Mouse (Mus musculus) neural tube, embryonic 13.5 days (tissue): ENCODE data around the gene Anxa8. TPM values are rescaled to one million over a fixed set of nuclear protein-coding genes. Genes with fewer than 3 reads are reported as not detected.

Experiments
- ATAC-seq: fragments of 200-750 bp; cut with Nextera tagmentation; 2 replicates; pipeline ENCODE4 v1.8.0; 2017; ENCODE audit warnings: low read depth, mild to moderate bottlenecking, moderate TSS enrichment, moderate library complexity
- H3K27ac ChIP-seq: fragments of 300-500 bp; sonication (generic); replicated peaks from 2 replicates; pipeline ENCODE4 v1.5.1; 2015; ENCODE audit warnings: moderate library complexity, mild to moderate bottlenecking, inconsistent platforms
- H3K27me3 ChIP-seq: fragments of 300-500 bp; sonication (generic); 2 replicates; pipeline ENCODE4 v1.6.1; 2015; ENCODE audit warnings: mild to moderate bottlenecking, inconsistent platforms
- H3K36me3 ChIP-seq: fragments of 300-500 bp; sonication (generic); 2 replicates; pipeline ENCODE4 v1.6.1; 2015; ENCODE audit warnings: mild to moderate bottlenecking, inconsistent platforms
- H3K4me1 ChIP-seq: fragments of 300-500 bp; sonication (generic); replicated peaks from 2 replicates; pipeline ENCODE4 v1.6.1; 2015; ENCODE audit warnings: inconsistent platforms
- H3K4me2 ChIP-seq: fragments of 300-500 bp; sonication (generic); 2 replicates; pipeline ENCODE4 v1.6.1; 2015; ENCODE audit warnings: inconsistent platforms, mild to moderate bottlenecking, moderate library complexity
- H3K4me3 ChIP-seq: fragments of 300-500 bp; sonication (generic); 2 replicates; pipeline ENCODE4 v1.5.1; 2015; ENCODE audit warnings: mild to moderate bottlenecking, inconsistent platforms
- H3K9ac ChIP-seq: fragments of 300-500 bp; sonication (generic); 2 replicates; pipeline ENCODE4 v1.6.1; 2015; ENCODE audit warnings: moderate library complexity, mild to moderate bottlenecking, inconsistent platforms
- H3K9me3 ChIP-seq: fragments of 300-500 bp; sonication (generic); 2 replicates; pipeline ENCODE4 v1.6.1; 2016; ENCODE audit warnings: inconsistent platforms
- WGBS: fragments of 180-500 bp; shearing (Covaris S2); methylation state at CpG from one replicate; pipeline ENCODE4 v1.1.7; 2015; 5-methylcytosine and 5-hydroxymethylcytosine counted together
- polyA plus RNA-seq: library from polyadenylated mRNA; unstranded; fragments of >200 nt; fragmentation: Nextera tagmentation; extraction: Ambion mirVana; gene quantifications from 2 replicates; pipeline ENCODE4 v1.2.1, GENCODE M21; 2015

The Anxa8 gene
- not detected in 2 replicates for polyA plus RNA-seq

DNA sequence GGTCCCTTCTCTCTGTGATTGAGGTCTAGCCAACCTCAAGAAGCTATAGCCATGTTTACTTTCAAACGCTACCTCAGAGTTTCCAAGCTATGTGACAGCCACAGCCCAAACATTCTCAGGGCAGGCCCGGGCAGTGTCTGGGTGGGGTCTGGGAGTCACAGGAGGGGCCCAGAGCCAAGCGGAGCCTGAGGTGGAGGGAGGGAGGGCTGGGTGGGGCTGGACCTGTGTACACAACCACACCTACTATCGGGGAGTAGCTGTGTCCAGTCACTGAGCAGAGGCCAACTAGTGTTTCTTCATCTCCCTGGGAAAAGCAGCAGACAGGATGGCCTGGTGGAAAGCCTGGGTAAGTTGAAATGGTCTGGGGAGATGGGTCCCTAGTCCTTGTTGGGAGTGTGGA is at the start of gene Anxa8:
Gene Anxa8, plus strand, starts transcription at position 251 of the 400 bp plus-strand sequence.
- no peaks in the 10 kb centered on the region for H3K4me1 ChIP-seq
- no peak within 1 kb of the TSS for H3K4me3 ChIP-seq
- no peak for ATAC-seq
- H3K27ac ChIP-seq: no peak within 1 kb of the TSS
- H3K27me3 ChIP-seq: 0 out of 2 replicates have a peak, but pooled peaks cover 5% of the 10 kb centered on the region
- H3K9me3 ChIP-seq: no peaks in the 10 kb centered on the region
- H3K36me3 ChIP-seq: no peaks in the 10 kb centered on the region
- H3K9ac ChIP-seq: no peak within 1 kb of the TSS
- no peak within 1 kb of the TSS for H3K4me2 ChIP-seq
- WGBS: 81% methylated on average over 4 of the region's 4 CpGs

GRCm38 (mm10) chr14:34041241-34041640 is 44.5 kb upstream of the Anxa8 start:
- Histone ChIP-seq H3K4me2 (no peak overlapping the region), H3K4me1 (no peaks in the 10 kb centered on the region), H3K36me3 (no peaks in the 10 kb centered on the region), H3K9ac (no peak overlapping the region), H3K9me3 (no peaks in the 10 kb centered on the region), H3K27me3 (no peaks in the 10 kb centered on the region), H3K4me3 (no peak overlapping the region), H3K27ac (no peak overlapping the region)
- WGBS: 88% methylated on average over 4 of the region's 4 CpGs
- ATAC-seq: no peak

GRCm38 (mm10) chr14:34043341-34043740 is 42.4 kb upstream of the Anxa8 start:
- H3K9me3 ChIP-seq: no peaks in the 10 kb centered on the region
- WGBS: 76% methylated on average over 3 of the region's 3 CpGs
- ATAC-seq: no peak
- H3K27ac ChIP-seq: no peak overlapping the region
- H3K4me1 ChIP-seq: no peaks in the 10 kb centered on the region
- H3K4me3 ChIP-seq: no peak overlapping the region
- H3K27me3 ChIP-seq: no peaks in the 10 kb centered on the region
- no peak overlapping the region for H3K4me2 ChIP-seq
- H3K9ac ChIP-seq: no peak overlapping the region
- H3K36me3 ChIP-seq: no peaks in the 10 kb centered on the region

DNA sequence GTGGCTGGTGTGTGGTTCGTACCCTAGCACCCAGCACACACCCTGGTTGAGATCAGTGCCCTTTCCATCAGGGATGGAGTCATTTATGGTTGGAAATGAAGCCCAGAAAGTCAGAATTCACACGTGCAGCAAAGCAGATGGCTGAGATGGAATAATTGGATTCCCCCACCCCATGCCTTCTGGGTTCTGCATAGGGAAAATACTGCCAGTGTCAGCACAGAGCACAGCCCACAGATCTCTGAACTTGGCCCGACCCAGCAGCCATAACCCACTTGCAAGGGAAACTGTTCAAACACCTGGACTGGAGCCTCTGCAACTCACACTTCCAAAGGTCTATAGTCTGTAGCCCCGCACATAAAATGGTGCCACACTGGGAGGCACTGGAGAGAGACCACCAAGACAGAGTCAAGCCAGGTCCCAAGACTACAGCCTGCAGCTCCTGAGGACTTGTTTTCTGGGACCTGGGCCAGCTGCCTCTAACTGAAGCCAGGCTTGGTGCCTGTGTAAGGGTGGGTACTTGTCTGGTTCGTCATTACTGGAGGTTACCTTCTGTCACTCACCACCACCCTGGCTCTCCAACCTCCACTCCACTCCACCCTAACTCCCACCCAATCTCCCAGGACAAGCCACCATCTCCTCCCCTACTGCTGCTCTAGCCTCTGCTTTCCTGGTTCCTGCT is 35.5 kb upstream of the Anxa8 start:
- ATAC-seq: no peak

DNA sequence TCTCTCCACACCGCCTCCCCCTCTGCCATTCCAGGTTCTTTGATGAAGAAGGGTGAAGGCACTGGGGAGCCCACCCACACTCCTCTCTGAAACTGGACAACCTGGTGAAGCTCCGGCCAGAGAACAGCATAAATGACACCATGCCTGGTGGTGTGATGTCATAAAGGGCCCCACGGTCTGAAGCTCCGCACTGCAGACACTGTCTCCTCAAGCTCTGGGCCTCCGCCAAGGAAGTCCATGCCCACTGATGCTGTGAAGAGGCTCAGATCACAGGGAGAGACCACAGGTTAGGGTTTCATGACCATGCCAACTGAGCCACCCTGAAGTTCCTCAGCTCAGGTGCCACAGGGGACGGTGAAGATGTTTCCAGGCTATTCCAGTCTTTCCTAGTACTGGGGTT is 33.3 kb upstream of the Anxa8 start, which contains the start of gene Antxrl:
Gene Antxrl, plus strand, starts transcription at position 192 of the 400 bp plus-strand sequence.
- WGBS: 89% methylated on average over 6 of the region's 6 CpGs
- H3K27me3 ChIP-seq: no peaks in the 10 kb centered on the region

More for the DNA sequence above, 35.5 kb upstream of the Anxa8 start:
- Histone ChIP-seq H3K4me3 (no peak overlapping the region), H3K9ac (no peak overlapping the region), H3K4me2 (no peak overlapping the region), H3K36me3 (no peaks in the 10 kb centered on the region), H3K4me1 (no peaks in the 10 kb centered on the region), H3K27me3 (no peaks in the 10 kb centered on the region), H3K27ac (no peak overlapping the region), H3K9me3 (no peaks in the 10 kb centered on the region)
- 75% methylated on average over 5 of the region's 5 CpGs for WGBS

DNA sequence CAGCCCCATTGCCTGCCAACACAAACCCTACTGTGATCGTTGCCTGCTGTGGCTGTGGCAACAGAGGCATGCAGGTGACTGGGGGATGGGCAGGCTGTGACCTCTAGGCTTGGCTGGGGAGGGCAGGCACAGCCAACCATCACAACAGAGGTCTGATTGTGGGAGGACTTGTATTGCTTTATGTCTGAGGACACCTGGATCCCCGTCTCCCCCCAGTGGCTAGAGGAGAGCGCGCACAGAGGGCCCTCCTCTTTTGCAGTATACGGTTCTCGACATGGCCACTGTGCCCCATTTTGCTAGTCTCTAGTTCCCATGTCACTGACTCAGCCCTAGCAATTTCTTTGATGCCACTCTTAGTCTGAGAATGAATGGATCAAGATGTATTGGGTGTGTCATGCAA is 14.1 kb upstream of the Anxa8 start:
- WGBS: 63% methylated on average over 6 of the region's 6 CpGs
- Histone ChIP-seq H3K27ac (no peak overlapping the region), H3K36me3 (no peaks in the 10 kb centered on the region), H3K4me2 (no peak overlapping the region), H3K9me3 (no peaks in the 10 kb centered on the region), H3K9ac (no peak overlapping the region), H3K4me1 (0 out of 2 replicates have a peak, but pooled peaks cover 3% of the 10 kb centered on the region), H3K27me3 (no peaks in the 10 kb centered on the region), H3K4me3 (no peak overlapping the region)
- ATAC-seq: no peak

More for the DNA sequence above, 33.3 kb upstream of the Anxa8 start, which contains the start of gene Antxrl:
- Histone ChIP-seq H3K27ac (no peak within 1 kb of the TSS), H3K36me3 (no peaks in the 10 kb centered on the region), H3K4me1 (no peaks in the 10 kb centered on the region), H3K4me3 (no peak within 1 kb of the TSS), H3K9ac (no peak within 1 kb of the TSS), H3K9me3 (no peaks in the 10 kb centered on the region), H3K4me2 (no peak within 1 kb of the TSS)
- no peak for ATAC-seq

DNA sequence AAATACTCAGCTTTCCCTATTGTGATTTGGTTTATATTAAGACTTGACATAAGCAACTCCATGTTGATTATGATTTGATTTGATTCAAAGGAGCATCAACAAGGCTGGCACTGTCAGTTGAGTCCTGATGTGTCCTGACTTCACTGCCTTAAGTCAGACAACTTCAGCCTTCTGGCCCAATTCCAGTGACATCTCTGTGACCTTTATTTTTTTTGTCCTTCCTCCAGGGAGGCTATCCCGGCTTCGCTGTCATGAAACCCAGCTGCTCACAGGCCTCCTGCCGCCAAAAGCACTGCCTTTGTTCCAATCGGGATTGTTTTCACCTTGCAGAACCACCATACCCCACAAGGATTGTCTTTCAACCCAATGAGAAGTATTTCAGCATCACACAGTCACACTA is 10.4 kb upstream of the Anxa8 start:
- no peaks in the 10 kb centered on the region for H3K36me3 ChIP-seq
- ATAC-seq: no peak
- no peak overlapping the region for H3K9ac ChIP-seq
- no peak overlapping the region for H3K27ac ChIP-seq
- no peak overlapping the region for H3K4me2 ChIP-seq
- no peaks in the 10 kb centered on the region for H3K27me3 ChIP-seq
- H3K4me1 ChIP-seq: 0 out of 2 replicates have a peak, but pooled peaks cover 3% of the 10 kb centered on the region
- no peak overlapping the region for H3K4me3 ChIP-seq
- H3K9me3 ChIP-seq: no peaks in the 10 kb centered on the region
- 27% methylated on average over 4 of the region's 4 CpGs for WGBS

DNA sequence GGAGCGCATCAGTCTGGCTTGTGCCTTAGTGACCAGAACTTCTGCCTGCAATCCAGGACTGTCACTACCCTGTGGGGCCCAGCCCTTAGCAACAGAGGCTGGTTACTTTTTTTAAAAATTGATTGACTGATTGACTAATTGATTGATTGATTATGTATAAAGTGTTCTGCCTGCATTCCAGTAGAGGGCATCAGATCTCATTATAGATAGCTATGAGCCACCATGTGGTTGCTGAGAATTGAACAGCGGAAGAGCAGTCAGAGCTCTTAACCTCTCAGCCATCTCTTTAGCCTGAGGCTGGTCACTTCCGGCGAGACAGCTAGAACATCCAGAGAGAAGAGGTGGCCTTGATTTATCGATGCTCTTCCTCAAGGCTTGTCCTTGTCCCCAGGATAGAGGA is 8.6 kb upstream of the Anxa8 start:
- Histone ChIP-seq H3K36me3 (no peaks in the 10 kb centered on the region), H3K4me3 (no peak overlapping the region), H3K4me2 (no peak overlapping the region), H3K9ac (no peak overlapping the region), H3K4me1 (0 out of 2 replicates have a peak, but pooled peaks cover 3% of the 10 kb centered on the region), H3K27ac (no peak overlapping the region), H3K9me3 (no peaks in the 10 kb centered on the region), H3K27me3 (0 out of 2 replicates have a peak, but pooled peaks cover 5% of the 10 kb centered on the region)
- no peak for ATAC-seq
- 63% methylated on average over 5 of the region's 5 CpGs for WGBS

DNA sequence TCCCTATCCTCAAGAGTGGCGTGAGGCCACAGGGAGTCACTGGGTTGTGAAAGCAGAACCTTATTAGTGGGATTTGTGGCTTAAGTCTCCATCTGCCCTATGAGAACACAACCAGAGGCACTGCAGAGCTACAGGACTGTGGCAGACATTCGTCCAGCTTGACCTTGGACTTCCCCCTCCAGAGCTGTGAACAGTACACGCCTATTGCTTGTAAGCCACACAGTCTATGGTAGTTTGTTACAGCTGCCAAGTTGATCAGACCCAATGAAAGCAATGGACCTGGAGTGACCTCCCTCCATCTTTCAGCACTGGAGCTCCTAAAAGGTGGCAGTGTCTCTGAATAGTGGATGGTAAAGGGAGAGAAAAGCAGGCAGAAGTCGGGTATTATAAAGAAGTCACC is 7.5 kb upstream of the Anxa8 start:
- no peak overlapping the region for H3K9ac ChIP-seq
- H3K9me3 ChIP-seq: no peaks in the 10 kb centered on the region
- 0 out of 2 replicates have a peak, but pooled peaks cover 3% of the 10 kb centered on the region for H3K4me1 ChIP-seq
- H3K4me3 ChIP-seq: no peak overlapping the region
- H3K4me2 ChIP-seq: no peak overlapping the region
- H3K36me3 ChIP-seq: no peaks in the 10 kb centered on the region
- no peak overlapping the region for H3K27ac ChIP-seq
- WGBS: 71% methylated on average over 4 of the region's 4 CpGs
- H3K27me3 ChIP-seq: 0 out of 2 replicates have a peak, but pooled peaks cover 5% of the 10 kb centered on the region
- ATAC-seq: no peak

DNA sequence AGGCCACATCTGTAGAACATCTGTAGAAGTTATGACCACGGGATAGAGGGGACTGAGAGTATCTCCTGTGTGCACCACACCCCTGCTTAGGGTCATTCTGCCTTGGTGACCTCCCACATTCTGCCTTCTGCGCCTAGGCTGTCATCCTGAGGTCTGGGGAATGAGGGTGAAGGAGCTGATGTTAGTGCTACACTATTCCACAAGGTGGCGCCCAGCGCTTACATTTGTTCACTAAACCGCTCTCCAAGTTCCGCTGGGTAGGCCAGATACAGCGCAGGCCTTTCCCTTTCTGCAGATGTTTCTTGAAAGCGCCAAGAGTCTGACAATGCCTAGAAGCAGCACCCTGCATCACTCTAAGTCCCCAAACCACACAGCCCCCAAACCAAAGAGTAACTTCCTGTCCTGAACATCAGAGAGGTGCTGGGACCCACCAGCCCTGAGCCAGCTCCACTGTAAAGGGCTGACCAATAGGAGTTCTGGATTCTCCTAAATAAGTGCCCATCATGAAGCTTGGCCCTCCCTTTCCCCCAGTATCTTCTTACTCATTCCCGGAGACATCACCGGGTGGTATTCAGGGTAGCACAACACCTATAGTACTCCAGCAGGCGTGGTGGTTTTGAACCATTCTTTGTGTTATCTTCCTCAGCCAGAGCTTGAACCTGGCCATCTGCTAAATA is 5.3 kb upstream of the Anxa8 start:
- no peak overlapping the region for H3K9ac ChIP-seq
- H3K27ac ChIP-seq: no peak overlapping the region
- no peaks in the 10 kb centered on the region for H3K9me3 ChIP-seq
- H3K27me3 ChIP-seq: 0 out of 2 replicates have a peak, but pooled peaks cover 5% of the 10 kb centered on the region
- H3K4me3 ChIP-seq: no peak overlapping the region
- 13% methylated on average over 11 of the region's 11 CpGs for WGBS
- 0 out of 2 replicates have a peak, but pooled peaks cover under 1% of the 10 kb centered on the region for H3K4me1 ChIP-seq
- no peak overlapping the region for H3K4me2 ChIP-seq
- ATAC-seq: peak; percentile 82
- no peaks in the 10 kb centered on the region for H3K36me3 ChIP-seq

- Histone ChIP-seq H3K4me2 (no peak overlapping the region), H3K9me3 (no peaks in the 10 kb centered on the region), H3K27me3 (no peaks in the 10 kb centered on the region), H3K4me3 (no peak overlapping the region), H3K4me1 (no peaks in the 10 kb centered on the region), H3K27ac (no peak overlapping the region), H3K36me3 (no peaks in the 10 kb centered on the region), H3K9ac (no peak overlapping the region)
- 65% methylated on average over 4 of the region's 4 CpGs for WGBS
- no peak for ATAC-seq
Measured at GRCm38 (mm10) chr14:34086806-34087205, 1.0 kb downstream of the Anxa8 start.

GRCm38 (mm10) chr14:34087856-34088398 is 2.1 kb downstream of the Anxa8 start:
- no peaks in the 10 kb centered on the region for H3K9me3 ChIP-seq
- no peak for ATAC-seq
- H3K36me3 ChIP-seq: no peaks in the 10 kb centered on the region
- H3K4me2 ChIP-seq: no peak overlapping the region
- H3K4me1 ChIP-seq: no peaks in the 10 kb centered on the region
- H3K9ac ChIP-seq: no peak overlapping the region
- no peaks in the 10 kb centered on the region for H3K27me3 ChIP-seq
- H3K27ac ChIP-seq: no peak overlapping the region
- WGBS: 84% methylated on average over 2 of the region's 2 CpGs
- no peak overlapping the region for H3K4me3 ChIP-seq
